Mouse (Mus musculus) hindbrain, embryonic 14.5 days (tissue): ENCODE results near the gene Slc16a12. TPM values are rescaled to one million over a fixed set of nuclear protein-coding genes. Genes with fewer than 3 reads are reported as not detected.
A peak's percentile ranks its signal among the peaks of the same experiment; 100 is the strongest.

Experiments
- ATAC-seq: fragments of 200-750 bp; cut with Nextera tagmentation; 2 replicates; pipeline ENCODE4 v1.8.0; 2017; ENCODE audit warnings: moderate number of reproducible peaks, mild to moderate bottlenecking, moderate TSS enrichment, moderate library complexity; ENCODE audit not compliant: low FRiP score
- DNase-seq: peaks from one replicate; pipeline ENCODE4 v3.0.0-alpha.2; 2015; ENCODE audit warnings: low spot score
- H3K27ac ChIP-seq: fragments of 300-500 bp; sonication (generic); 2 replicates; pipeline ENCODE4 v1.5.1; 2014; ENCODE audit warnings: mild to moderate bottlenecking, moderate library complexity
- H3K27me3 ChIP-seq: fragments of 300-500 bp; sonication (generic); 2 replicates; pipeline ENCODE4 v1.6.1; 2014; ENCODE audit warnings: mild to moderate bottlenecking, low read length, mixed read lengths; ENCODE audit not compliant: control insufficient read depth, insufficient read depth
- H3K36me3 ChIP-seq: fragments of 300-500 bp; sonication (generic); replicated peaks from 2 replicates; pipeline ENCODE4 v1.6.1; 2014; ENCODE audit not compliant: control insufficient read depth, insufficient read depth
- H3K4me1 ChIP-seq: fragments of 300-500 bp; sonication (generic); replicated peaks from 2 replicates; pipeline ENCODE4 v1.6.1; 2014; ENCODE audit warnings: antibody characterized with exemption, low read length, mixed read lengths; ENCODE audit not compliant: control insufficient read depth, insufficient read depth
- H3K4me2 ChIP-seq: fragments of 300-500 bp; sonication (generic); replicated peaks from 2 replicates; pipeline ENCODE4 v1.6.1; 2014; ENCODE audit warnings: mild to moderate bottlenecking, moderate library complexity
- H3K4me3 ChIP-seq: fragments of 300-500 bp; sonication (generic); replicated peaks from 2 replicates; pipeline ENCODE4 v1.5.1; 2014; ENCODE audit warnings: mild to moderate bottlenecking, low read length
- H3K9ac ChIP-seq: fragments of 300-500 bp; sonication (generic); 2 replicates; pipeline ENCODE4 v1.6.1; 2014
- H3K9me3 ChIP-seq: fragments of 300-500 bp; sonication (generic); 2 replicates; pipeline ENCODE4 v1.6.1; 2016; ENCODE audit warnings: low read length; ENCODE audit not compliant: control insufficient read depth
- WGBS: fragments of 180-500 bp; shearing (Covaris S2); extraction: QIAGEN DNeasy Blood & Tissue Kit; methylation state at CpG from one replicate; pipeline ENCODE4 v1.1.7; 2014; 5-methylcytosine and 5-hydroxymethylcytosine counted together
- polyA plus RNA-seq: library from polyadenylated mRNA; unstranded; fragments of >200 nt; fragmentation: Nextera tagmentation; extraction: Ambion mirVana; gene quantifications from 2 replicates; pipeline ENCODE4 v1.2.1, GENCODE M21; 2014

Gene Slc16a12
- polyA plus RNA-seq = 4.4 TPM in 2 replicates

DNA sequence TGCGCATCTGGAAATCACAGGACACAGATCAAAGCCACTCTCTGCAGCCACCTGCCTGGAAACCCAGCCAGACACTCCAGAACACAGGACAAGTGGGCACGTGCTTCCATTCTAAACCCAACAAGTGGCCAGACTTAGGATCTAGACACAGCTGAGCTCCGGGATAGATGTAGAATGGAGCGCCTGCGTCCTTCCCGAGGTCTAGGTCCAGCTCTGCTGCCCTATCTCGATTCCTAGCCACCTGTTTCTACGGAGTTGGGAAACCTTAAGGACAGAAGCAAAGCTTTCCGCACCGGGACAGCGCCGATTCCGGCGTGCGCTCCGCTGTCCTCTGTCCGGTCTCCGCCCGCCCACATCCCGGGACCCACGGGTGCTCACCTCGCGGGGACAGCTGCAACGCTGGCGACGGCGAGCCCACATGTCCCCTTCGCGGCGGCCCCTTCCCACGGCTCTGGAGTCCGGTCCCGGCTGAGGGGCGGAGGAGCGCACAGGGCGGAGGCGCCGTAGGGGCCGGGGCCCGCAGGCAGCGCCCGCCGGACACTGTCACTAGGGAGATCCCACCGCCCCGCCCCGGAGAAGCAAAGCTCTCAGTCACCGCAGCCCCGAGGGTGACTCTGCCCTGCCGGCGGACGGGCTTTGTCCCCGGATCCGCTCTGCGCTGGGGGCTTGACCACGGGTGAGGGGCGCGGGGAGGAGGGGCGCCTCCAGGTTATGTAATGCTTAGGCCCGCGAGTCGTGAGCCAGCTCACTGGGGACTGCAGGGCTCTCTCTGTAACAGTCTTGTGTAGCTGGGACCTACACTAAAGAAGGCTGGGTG is at the start of gene Slc16a12:
Gene Slc16a12, minus strand, starts transcription at position 602 of the 817 bp plus-strand sequence.
- Histone ChIP-seq H3K9me3 (no peaks in the 10 kb centered on the region), H3K4me3 (peak within 1 kb of the TSS; percentile 48), H3K9ac (peak within 1 kb of the TSS; percentile 52), H3K36me3 (no peaks in the 10 kb centered on the region), H3K4me1 (no peaks in the 10 kb centered on the region), H3K27me3 (peaks cover 22% of the 10 kb centered on the region), H3K4me2 (peak within 1 kb of the TSS; percentile 93), H3K27ac (no peak within 1 kb of the TSS)
- WGBS = under 1% methylated on average over 58 of the region's 61 CpGs
- DNase-seq (peak; percentile 42), ATAC-seq (peak; percentile 73)

DNA sequence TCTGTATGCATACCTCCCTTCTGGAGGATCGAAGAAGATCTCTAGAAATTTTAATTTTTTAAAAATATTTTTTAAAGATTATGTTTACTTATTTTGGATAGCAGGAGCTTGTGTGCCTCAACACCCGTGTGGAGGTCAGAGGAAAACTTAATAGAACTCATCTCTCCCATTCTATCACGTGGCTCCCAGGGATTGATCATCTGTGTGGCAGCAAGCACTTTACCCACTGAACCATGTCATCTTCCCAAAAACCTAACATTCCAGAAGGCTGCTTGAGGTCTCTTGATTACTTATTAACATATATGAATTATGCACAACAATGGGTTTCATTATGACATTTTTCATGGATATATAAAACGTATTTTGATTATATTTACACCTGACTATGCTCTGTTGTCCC is 49.3 kb upstream of the Slc16a12 start:
- Histone ChIP-seq H3K27me3 (no peaks in the 10 kb centered on the region), H3K9me3 (no peaks in the 10 kb centered on the region), H3K36me3 (no peaks in the 10 kb centered on the region), H3K4me2 (no peak overlapping the region), H3K9ac (no peak overlapping the region), H3K4me3 (no peak overlapping the region), H3K4me1 (no peaks in the 10 kb centered on the region), H3K27ac (no peak overlapping the region)
- DNase-seq = no peak
- no peak for ATAC-seq
- 80% methylated on average over 4 of the region's 4 CpGs for WGBS

DNA sequence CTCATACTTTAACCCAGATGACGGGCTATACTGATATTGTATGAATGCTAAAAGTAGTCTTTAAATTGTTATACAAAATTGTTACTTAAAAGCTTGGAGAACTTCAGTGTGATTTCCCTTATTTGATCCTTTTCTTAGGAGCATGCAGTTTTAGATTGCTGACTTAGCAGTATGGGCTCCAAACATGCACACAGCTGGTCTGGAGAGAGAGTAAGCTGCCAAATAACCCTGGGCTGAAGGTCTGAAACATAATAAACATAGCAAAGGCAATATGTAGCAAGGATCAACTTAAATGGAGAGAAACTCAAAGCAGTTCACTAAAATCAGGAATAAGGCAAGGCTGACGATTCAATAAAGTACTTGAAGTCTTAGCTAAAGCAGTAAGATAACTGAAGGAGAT is 35.4 kb upstream of the Slc16a12 start:
- Histone ChIP-seq H3K27me3 (no peaks in the 10 kb centered on the region), H3K9ac (no peak overlapping the region), H3K27ac (no peak overlapping the region), H3K9me3 (no peaks in the 10 kb centered on the region), H3K4me1 (no peaks in the 10 kb centered on the region), H3K4me2 (no peak overlapping the region), H3K36me3 (no peaks in the 10 kb centered on the region), H3K4me3 (no peak overlapping the region)
- WGBS = 91% methylated on average over 2 of the region's 2 CpGs
- no peak for ATAC-seq
- no peak for DNase-seq

DNA sequence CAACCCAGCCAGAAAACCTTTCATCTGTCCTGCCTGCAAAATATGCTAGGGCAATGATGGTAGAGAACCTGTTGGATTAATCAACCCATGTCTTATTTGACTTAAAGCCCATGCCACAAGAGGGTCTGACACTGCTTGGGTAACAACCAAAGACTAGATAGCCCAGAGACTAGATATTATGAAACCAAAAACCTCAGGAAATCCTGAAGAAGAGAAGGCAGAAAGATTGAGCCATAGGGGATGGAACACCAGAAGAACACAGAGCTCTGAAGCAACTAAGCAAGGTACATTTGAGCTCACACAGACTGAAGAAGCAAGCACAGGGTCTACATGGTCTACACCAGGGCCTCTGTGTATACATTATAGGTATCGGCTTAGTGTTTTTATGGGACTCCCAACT is 31.9 kb upstream of the Slc16a12 start:
- no peaks in the 10 kb centered on the region for H3K9me3 ChIP-seq
- no peaks in the 10 kb centered on the region for H3K27me3 ChIP-seq
- no peak overlapping the region for H3K4me3 ChIP-seq
- H3K36me3 ChIP-seq = no peaks in the 10 kb centered on the region
- H3K4me2 ChIP-seq = no peak overlapping the region
- no peak overlapping the region for H3K27ac ChIP-seq
- ATAC-seq (no peak), DNase-seq (no peak)
- H3K9ac ChIP-seq = no peak overlapping the region
- no peaks in the 10 kb centered on the region for H3K4me1 ChIP-seq
- WGBS = 100% methylated on average over 1 of the region's 1 CpGs

DNA sequence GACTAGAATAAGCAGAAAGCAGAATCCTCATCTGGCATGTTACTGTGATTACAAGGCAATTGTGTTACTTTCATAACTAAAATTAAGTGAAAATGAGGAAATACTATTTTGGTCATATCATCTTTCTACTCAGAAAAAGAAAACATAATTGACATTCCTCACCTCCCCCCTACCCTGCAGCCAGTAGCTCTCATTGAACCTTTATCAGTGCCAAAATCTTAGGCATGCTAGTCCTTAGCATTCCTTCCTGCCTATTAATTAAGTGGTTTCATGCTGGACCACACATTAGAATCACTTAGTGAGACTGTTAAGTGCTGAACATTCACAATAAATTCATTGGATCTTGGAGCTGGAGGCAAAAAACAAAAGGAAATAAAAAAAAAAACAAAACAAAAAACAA is 31.0 kb upstream of the Slc16a12 start:
- H3K4me2 ChIP-seq = no peak overlapping the region
- DNase-seq (no peak), ATAC-seq (no peak)
- H3K9me3 ChIP-seq = no peaks in the 10 kb centered on the region
- no peaks in the 10 kb centered on the region for H3K27me3 ChIP-seq
- H3K36me3 ChIP-seq = no peaks in the 10 kb centered on the region
- H3K9ac ChIP-seq = no peak overlapping the region
- H3K4me1 ChIP-seq = no peaks in the 10 kb centered on the region
- no peak overlapping the region for H3K4me3 ChIP-seq
- H3K27ac ChIP-seq = no peak overlapping the region

DNA sequence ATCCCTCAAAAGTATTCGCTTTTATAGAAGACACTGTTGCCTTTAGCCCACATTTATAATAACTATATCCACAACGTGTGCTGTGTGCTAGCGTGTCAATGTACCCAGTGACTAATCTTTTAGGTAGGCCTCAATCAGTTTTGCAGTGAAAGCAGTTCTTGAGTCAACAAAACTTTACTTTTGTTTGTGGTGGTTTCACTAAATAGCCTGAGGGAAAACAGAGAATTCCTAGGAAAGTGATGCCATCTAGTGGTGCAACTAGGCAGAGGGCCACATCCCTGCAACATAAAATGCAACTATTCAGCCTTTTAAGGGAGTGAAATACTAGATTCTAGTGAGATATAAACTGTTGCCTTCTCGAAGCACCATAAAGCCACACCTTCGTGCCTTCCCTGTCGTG is 25.7 kb upstream of the Slc16a12 start:
- H3K27ac ChIP-seq = no peak overlapping the region
- WGBS = 32% methylated on average over 6 of the region's 6 CpGs
- ATAC-seq (no peak), DNase-seq (peak; percentile 88)
- H3K9ac ChIP-seq = no peak overlapping the region
- no peaks in the 10 kb centered on the region for H3K36me3 ChIP-seq
- H3K4me3 ChIP-seq = no peak overlapping the region
- no peaks in the 10 kb centered on the region for H3K9me3 ChIP-seq
- H3K27me3 ChIP-seq = no peaks in the 10 kb centered on the region
- H3K4me1 ChIP-seq = no peaks in the 10 kb centered on the region
- H3K4me2 ChIP-seq = no peak overlapping the region

DNA sequence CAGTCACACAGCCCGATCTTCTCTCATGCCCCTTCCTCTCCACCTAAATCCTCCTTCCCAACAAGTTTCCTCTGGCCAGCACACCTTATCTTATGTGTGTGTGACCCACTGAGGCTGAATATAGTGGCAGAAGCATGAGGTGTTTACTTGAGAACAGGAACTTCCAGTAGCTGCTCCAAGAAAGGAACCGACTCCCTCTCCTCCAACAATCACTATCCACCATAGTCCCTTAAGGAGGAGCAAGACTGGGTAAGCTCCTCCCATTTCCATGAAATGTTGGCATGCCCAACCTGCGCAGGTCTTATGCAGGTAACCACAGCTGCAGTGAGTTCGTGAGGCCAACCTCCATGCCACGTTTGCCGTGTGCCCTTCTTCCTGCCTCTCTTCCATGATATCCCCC is 23.7 kb upstream of the Slc16a12 start:
- H3K9ac ChIP-seq = no peak overlapping the region
- no peaks in the 10 kb centered on the region for H3K27me3 ChIP-seq
- no peak for DNase-seq
- H3K4me2 ChIP-seq = no peak overlapping the region
- no peak overlapping the region for H3K4me3 ChIP-seq
- WGBS = 86% methylated on average over 6 of the region's 6 CpGs
- H3K36me3 ChIP-seq = no peaks in the 10 kb centered on the region
- H3K27ac ChIP-seq = no peak overlapping the region
- H3K4me1 ChIP-seq = no peaks in the 10 kb centered on the region
- ATAC-seq = no peak
- H3K9me3 ChIP-seq = no peaks in the 10 kb centered on the region

DNA sequence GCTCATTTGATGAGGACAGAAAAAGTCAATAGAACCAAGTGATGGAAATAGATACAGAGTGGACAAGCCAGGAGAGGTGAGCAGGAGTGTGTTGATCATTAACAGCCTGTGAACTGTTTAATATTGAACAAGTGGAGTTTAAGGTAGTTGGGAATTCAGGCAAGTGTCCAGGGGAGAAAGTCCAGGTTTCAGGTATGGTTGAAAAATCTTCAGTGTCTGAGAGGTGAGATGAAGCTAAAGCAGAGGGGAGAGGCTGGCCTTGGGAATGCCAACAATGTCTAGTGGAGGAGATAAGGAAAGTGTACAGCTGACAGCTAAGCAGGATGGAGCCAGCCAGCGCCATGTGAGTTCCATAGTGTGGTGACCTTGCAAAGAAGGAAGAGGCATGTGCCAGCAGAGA is 11.7 kb upstream of the Slc16a12 start:
- Histone ChIP-seq H3K36me3 (no peaks in the 10 kb centered on the region), H3K27ac (no peak overlapping the region), H3K4me2 (no peak overlapping the region), H3K4me1 (no peaks in the 10 kb centered on the region), H3K27me3 (no peaks in the 10 kb centered on the region), H3K9me3 (no peaks in the 10 kb centered on the region), H3K4me3 (no peak overlapping the region), H3K9ac (no peak overlapping the region)
- ATAC-seq (no peak), DNase-seq (no peak)
- 93% methylated on average over 1 of the region's 1 CpGs for WGBS

DNA sequence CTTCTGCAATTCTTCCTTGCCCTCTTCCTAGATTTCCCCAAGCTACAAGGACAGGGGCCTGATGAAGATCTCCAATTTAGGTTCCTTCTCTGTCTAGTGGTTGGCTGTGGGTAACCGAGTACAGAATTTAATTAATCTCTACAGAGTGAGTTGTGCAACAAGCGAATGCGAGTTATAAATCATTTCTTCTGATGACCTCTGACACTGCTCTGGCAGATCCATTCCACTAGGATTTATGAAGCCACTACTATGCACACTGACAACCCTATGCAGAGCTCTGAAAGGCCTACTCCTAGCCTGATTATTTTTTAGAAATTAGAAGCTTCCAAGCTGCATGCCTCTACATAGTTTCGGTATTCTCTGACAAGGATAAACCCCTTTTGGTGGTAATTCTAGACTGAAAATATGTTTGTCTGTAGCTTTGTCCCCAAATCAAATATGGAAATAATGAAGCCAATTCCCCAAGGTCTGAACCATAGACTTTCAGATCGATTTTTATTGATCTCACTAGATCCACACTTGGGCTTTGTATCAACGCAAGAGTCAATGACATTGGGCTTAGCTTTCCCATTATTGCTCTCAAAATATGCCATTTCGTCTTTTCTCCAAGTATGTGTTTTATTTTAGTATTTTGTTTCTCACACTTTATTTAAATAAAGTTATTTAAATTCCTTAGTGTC is 9.6 kb upstream of the Slc16a12 start:
- Histone ChIP-seq H3K36me3 (no peaks in the 10 kb centered on the region), H3K9me3 (no peaks in the 10 kb centered on the region), H3K4me2 (no peak overlapping the region), H3K27ac (no peak overlapping the region), H3K9ac (no peak overlapping the region), H3K4me3 (no peak overlapping the region), H3K27me3 (no peaks in the 10 kb centered on the region), H3K4me1 (no peaks in the 10 kb centered on the region)
- DNase-seq = no peak
- ATAC-seq = no peak
- WGBS = 87% methylated on average over 7 of the region's 7 CpGs
